Mouse (Mus musculus) kidney, embryonic 15.5 days (tissue): Measurements from ENCODE around the gene Dtx4. TPM values are rescaled to one million over a fixed set of nuclear protein-coding genes. Genes with fewer than 3 reads are reported as not detected.

Source experiments
- ATAC-seq: fragments of 200-750 bp; cut with Nextera tagmentation; replicated peaks from 2 replicates; pipeline ENCODE4 v1.8.0; 2017; ENCODE audit warnings: moderate TSS enrichment; ENCODE audit not compliant: low FRiP score
- H3K27ac ChIP-seq: fragments of 300-500 bp; sonication (generic); 2 replicates; pipeline ENCODE4 v1.5.1; 2015; ENCODE audit warnings: mild to moderate bottlenecking, inconsistent platforms
- H3K27me3 ChIP-seq: fragments of 300-500 bp; sonication (generic); 2 replicates; pipeline ENCODE4 v1.6.1; 2015; ENCODE audit warnings: inconsistent platforms
- H3K36me3 ChIP-seq: fragments of 300-500 bp; sonication (generic); 2 replicates; pipeline ENCODE4 v1.6.1; 2015; ENCODE audit warnings: inconsistent platforms
- H3K4me1 ChIP-seq: fragments of 300-500 bp; sonication (generic); 2 replicates; pipeline ENCODE4 v1.6.1; 2015; ENCODE audit warnings: inconsistent platforms
- H3K4me2 ChIP-seq: fragments of 300-500 bp; sonication (generic); 2 replicates; pipeline ENCODE4 v1.6.1; 2015; ENCODE audit warnings: moderate library complexity, mild to moderate bottlenecking, inconsistent platforms
- H3K4me3 ChIP-seq: fragments of 300-500 bp; sonication (generic); replicated peaks from 2 replicates; pipeline ENCODE4 v1.5.1; 2015; ENCODE audit warnings: mild to moderate bottlenecking, inconsistent platforms
- H3K9ac ChIP-seq: fragments of 300-500 bp; sonication (generic); 2 replicates; pipeline ENCODE4 v1.6.1; 2015; ENCODE audit warnings: mild to moderate bottlenecking, inconsistent platforms
- H3K9me3 ChIP-seq: fragments of 300-500 bp; sonication (generic); replicated peaks from 2 replicates; pipeline ENCODE4 v1.6.1; 2016; ENCODE audit warnings: inconsistent platforms
- WGBS: fragments of 180-500 bp; shearing (Covaris S2); methylation state at CpG from one replicate; pipeline ENCODE4 v1.1.7; 2015; ENCODE audit warnings: mixed read lengths; 5-methylcytosine and 5-hydroxymethylcytosine counted together
- polyA plus RNA-seq: library from polyadenylated mRNA; unstranded; fragments of >200 nt; fragmentation: Nextera tagmentation; extraction: Ambion mirVana; gene quantifications from 2 replicates; pipeline ENCODE4 v1.2.1, GENCODE M21; 2015

The Dtx4 gene
- polyA plus RNA-seq, 1 experiment from 2014 or later, result 6.7 TPM

GRCm38 (mm10) chr19:12514621-12515020 is 13.4 kb upstream of the Dtx4 start:
- H3K36me3 ChIP-seq, result no peaks in the 10 kb centered on the region
- no peak overlapping the region for H3K4me3 ChIP-seq
- no peak for ATAC-seq
- no peak overlapping the region for H3K9ac ChIP-seq
- H3K4me1 ChIP-seq, result no peaks in the 10 kb centered on the region
- 0 out of 2 replicates have a peak, but pooled peaks cover 4% of the 10 kb centered on the region for H3K27me3 ChIP-seq
- no peak overlapping the region for H3K4me2 ChIP-seq
- no peaks in the 10 kb centered on the region for H3K9me3 ChIP-seq
- H3K27ac ChIP-seq, result no peak overlapping the region

DNA sequence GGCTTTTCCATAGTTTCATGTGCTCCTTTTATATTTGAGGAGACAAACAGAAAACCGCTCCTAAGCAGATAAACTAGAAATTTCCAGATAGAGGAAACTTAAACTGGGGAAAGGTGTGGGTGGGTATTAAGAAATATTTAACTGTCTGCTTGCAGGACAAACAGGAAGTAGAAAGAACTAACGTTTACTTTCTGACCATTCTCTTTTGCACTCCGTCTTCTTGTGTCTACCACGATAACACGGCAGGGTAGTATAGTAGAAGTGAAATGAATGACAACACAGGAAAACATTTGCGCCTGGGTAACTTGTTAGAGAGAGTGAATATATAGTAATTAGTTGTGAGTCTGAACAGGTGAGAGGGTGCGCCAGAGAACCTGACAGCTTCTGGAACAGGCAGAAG is 1.5 kb upstream of the Dtx4 start:
- Histone ChIP-seq H3K27me3 (0 out of 2 replicates have a peak, but pooled peaks cover 6% of the 10 kb centered on the region), H3K4me2 (no peak overlapping the region), H3K27ac (no peak overlapping the region), H3K9me3 (no peaks in the 10 kb centered on the region), H3K4me3 (no peak overlapping the region), H3K36me3 (no peaks in the 10 kb centered on the region), H3K9ac (no peak overlapping the region), H3K4me1 (peaks cover 13% of the 10 kb centered on the region)
- 87% methylated on average over 7 of the region's 7 CpGs for WGBS
- no peak for ATAC-seq

- under 1% methylated on average over 37 of the region's 38 CpGs for WGBS
- peak overlapping the region; percentile 70 for H3K9ac ChIP-seq
- no peaks in the 10 kb centered on the region for H3K9me3 ChIP-seq
- H3K4me1 ChIP-seq, result peaks cover 13% of the 10 kb centered on the region
- ATAC-seq, result peak; percentile 76
- 0 out of 2 replicates have a peak, but pooled peaks cover 6% of the 10 kb centered on the region for H3K27me3 ChIP-seq
- peak overlapping the region; percentile 72 for H3K4me3 ChIP-seq
- H3K27ac ChIP-seq, result peak overlapping the region; percentile 86
- peak overlapping the region; percentile 89 for H3K4me2 ChIP-seq
- no peaks in the 10 kb centered on the region for H3K36me3 ChIP-seq
These were observed 358 bp downstream of the Dtx4 start for GRCm38 (mm10) chr19:12500881-12501311.

- Histone ChIP-seq H3K4me2 (peak overlapping the region; percentile 89), H3K27me3 (0 out of 2 replicates have a peak, but pooled peaks cover 6% of the 10 kb centered on the region), H3K36me3 (no peaks in the 10 kb centered on the region), H3K4me3 (peak overlapping the region; percentile 72), H3K9me3 (no peaks in the 10 kb centered on the region), H3K4me1 (peaks cover 13% of the 10 kb centered on the region), H3K9ac (peak overlapping the region; percentile 17; the same call in 1 of the 2 replicates), H3K27ac (no peak overlapping the region)
- 6% methylated on average over 3 of the region's 3 CpGs for WGBS
- 0 out of 2 replicates have a peak, but pooled peaks have one; percentile 15 for ATAC-seq
These were observed 1.1 kb downstream of the Dtx4 start for GRCm38 (mm10) chr19:12500124-12500523.

GRCm38 (mm10) chr19:12499485-12499884 is 1.8 kb downstream of the Dtx4 start:
- Histone ChIP-seq H3K9me3 (no peaks in the 10 kb centered on the region), H3K4me1 (peaks cover 13% of the 10 kb centered on the region), H3K27me3 (0 out of 2 replicates have a peak, but pooled peaks cover 6% of the 10 kb centered on the region), H3K4me3 (peak overlapping the region; percentile 72), H3K27ac (no peak overlapping the region), H3K4me2 (peak overlapping the region; percentile 89), H3K9ac (no peak overlapping the region), H3K36me3 (no peaks in the 10 kb centered on the region)
- 18% methylated on average over 2 of the region's 2 CpGs for WGBS
- no peak for ATAC-seq

DNA sequence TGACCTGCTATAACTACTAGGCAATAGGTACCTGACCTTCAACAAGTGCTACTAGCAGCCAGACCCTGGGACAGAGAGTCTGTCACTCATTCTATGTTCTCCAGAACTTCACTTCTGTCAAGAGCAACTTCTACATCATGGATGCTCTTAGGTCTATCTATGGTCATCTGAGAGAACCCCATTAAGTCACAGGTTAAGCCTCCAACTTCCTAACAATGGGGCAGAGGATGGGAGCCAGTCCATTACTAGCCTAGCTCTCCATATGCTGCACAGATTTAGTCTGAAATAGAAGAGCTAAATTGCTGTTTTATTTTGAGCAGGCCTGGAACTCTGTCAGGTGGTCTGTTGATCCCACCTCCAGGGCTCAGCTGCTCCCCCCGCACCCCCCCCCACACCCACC is 2.3 kb downstream of the Dtx4 start:
- Histone ChIP-seq H3K4me1 (peaks cover 15% of the 10 kb centered on the region), H3K27me3 (0 out of 2 replicates have a peak, but pooled peaks cover 6% of the 10 kb centered on the region), H3K4me3 (no peak overlapping the region), H3K36me3 (no peaks in the 10 kb centered on the region), H3K27ac (no peak overlapping the region), H3K9me3 (no peaks in the 10 kb centered on the region), H3K4me2 (0 out of 2 replicates have a peak overlapping the region, but pooled peaks have one; percentile 89), H3K9ac (no peak overlapping the region)
- no peak for ATAC-seq
- WGBS, result 86% methylated on average over 1 of the region's 1 CpGs

- no peak overlapping the region for H3K27ac ChIP-seq
- no peaks in the 10 kb centered on the region for H3K36me3 ChIP-seq
- H3K27me3 ChIP-seq, result 0 out of 2 replicates have a peak, but pooled peaks cover 6% of the 10 kb centered on the region
- ATAC-seq, result no peak
- no peaks in the 10 kb centered on the region for H3K9me3 ChIP-seq
- WGBS, result 67% methylated on average over 4 of the region's 4 CpGs
- no peak overlapping the region for H3K9ac ChIP-seq
- no peak overlapping the region for H3K4me3 ChIP-seq
- H3K4me1 ChIP-seq, result peaks cover 20% of the 10 kb centered on the region
- no peak overlapping the region for H3K4me2 ChIP-seq
These were observed 2.9 kb downstream of the Dtx4 start for GRCm38 (mm10) chr19:12498321-12498720.

DNA sequence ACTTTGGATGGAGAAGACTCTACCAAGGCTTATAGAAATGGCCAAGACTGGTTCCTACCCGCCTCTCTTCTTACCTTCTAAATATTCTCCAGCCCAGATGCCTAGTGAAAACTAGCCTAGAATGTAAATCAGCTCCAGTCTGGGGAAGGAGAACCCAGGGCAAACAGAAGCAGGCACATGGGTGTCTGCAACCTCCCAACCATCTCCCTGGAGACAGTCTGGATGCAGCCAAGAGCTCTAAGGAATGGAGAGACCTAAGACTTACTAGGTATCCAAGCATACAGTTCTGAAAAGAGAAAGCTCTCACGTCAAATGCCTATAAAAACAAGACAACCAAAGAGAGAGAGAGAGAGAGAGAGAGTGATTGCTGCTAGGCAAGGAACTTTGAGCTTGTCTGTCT is 3.3 kb downstream of the Dtx4 start:
- Histone ChIP-seq H3K36me3 (no peaks in the 10 kb centered on the region), H3K4me2 (no peak overlapping the region), H3K4me1 (peaks cover 20% of the 10 kb centered on the region), H3K4me3 (no peak overlapping the region), H3K27me3 (0 out of 2 replicates have a peak, but pooled peaks cover 6% of the 10 kb centered on the region), H3K9ac (no peak overlapping the region), H3K9me3 (no peaks in the 10 kb centered on the region), H3K27ac (no peak overlapping the region)
- ATAC-seq, result no peak
- 83% methylated on average over 2 of the region's 2 CpGs for WGBS

DNA sequence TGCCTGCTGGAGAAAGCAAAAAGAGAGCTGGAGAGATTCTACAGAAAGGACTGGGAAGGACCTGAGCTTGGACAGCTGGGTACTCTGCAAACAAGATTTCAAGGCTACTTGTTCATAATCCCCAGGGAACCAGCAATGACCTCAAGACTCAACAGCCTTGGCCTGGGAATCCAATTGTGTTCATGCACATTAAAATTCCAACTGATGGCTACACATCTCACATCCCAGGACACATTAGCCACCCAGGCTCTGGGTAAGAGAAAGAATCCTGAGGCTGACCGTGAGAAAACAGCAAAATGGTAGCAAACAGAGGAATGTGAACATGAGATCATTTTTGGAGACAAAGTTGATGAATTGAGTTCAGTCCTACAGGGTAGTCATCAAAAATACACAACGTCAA is 5.0 kb downstream of the Dtx4 start:
- Histone ChIP-seq H3K36me3 (peaks cover 12% of the 10 kb centered on the region), H3K4me1 (peaks cover 20% of the 10 kb centered on the region), H3K4me3 (no peak overlapping the region), H3K9ac (no peak overlapping the region), H3K9me3 (no peaks in the 10 kb centered on the region), H3K4me2 (no peak overlapping the region), H3K27me3 (0 out of 2 replicates have a peak, but pooled peaks cover 6% of the 10 kb centered on the region), H3K27ac (no peak overlapping the region)
- ATAC-seq, result no peak
- 93% methylated on average over 2 of the region's 2 CpGs for WGBS

- ATAC-seq, result no peak
- H3K4me3 ChIP-seq, result no peak overlapping the region
- peaks cover 18% of the 10 kb centered on the region for H3K36me3 ChIP-seq
- 58% methylated on average over 3 of the region's 3 CpGs for WGBS
- no peak overlapping the region for H3K9ac ChIP-seq
- H3K4me2 ChIP-seq, result no peak overlapping the region
- H3K9me3 ChIP-seq, result no peaks in the 10 kb centered on the region
- no peaks in the 10 kb centered on the region for H3K27me3 ChIP-seq
- peaks cover 10% of the 10 kb centered on the region for H3K4me1 ChIP-seq
- no peak overlapping the region for H3K27ac ChIP-seq
These were observed 6.2 kb downstream of the Dtx4 start for GRCm38 (mm10) chr19:12494972-12495535.

- Histone ChIP-seq H3K9me3 (no peaks in the 10 kb centered on the region), H3K9ac (no peak overlapping the region), H3K27ac (no peak overlapping the region), H3K27me3 (no peaks in the 10 kb centered on the region), H3K4me1 (peaks cover 12% of the 10 kb centered on the region), H3K4me2 (no peak overlapping the region), H3K4me3 (no peak overlapping the region), H3K36me3 (peaks cover 18% of the 10 kb centered on the region)
- ATAC-seq, result no peak
- whole genome bisulfite sequencing, result 68% methylated on average over 4 of the region's 4 CpGs
These were observed 7.1 kb downstream of the Dtx4 start for GRCm38 (mm10) chr19:12494187-12494458.

DNA sequence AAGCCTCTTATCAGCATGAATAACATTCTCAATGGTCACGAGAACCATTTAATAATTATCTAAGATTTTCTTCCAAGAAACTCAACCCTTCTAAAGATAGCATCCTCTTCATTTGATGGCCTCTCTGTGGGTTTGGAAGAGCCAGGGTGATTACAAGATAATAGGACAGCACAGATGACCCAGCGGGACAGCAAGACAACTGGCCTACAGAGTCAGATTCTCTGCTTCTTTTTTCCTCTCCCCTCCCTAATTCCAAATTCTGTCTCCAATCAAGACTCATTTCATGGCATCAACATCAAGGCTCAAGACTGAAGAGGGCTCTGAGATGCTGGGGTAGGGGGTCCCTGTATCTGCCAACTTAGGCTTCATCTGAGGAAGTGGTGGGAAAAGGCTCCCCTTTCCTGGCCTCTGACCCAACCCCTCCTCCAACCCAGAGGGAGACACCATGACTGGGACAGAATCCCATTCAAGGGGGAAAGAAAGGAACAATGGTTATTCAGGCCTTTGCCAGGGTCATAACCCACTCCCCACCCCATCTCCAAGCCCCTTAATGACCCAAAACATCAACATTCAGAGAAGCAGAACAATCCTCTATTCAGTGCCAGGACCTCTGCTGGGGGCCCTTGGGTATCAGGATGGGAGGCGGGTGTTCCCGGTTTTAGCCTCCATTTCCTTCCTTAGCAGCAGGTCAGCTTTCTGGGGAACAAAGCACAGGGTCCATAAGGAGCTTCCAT is 7.6 kb downstream of the Dtx4 start:
- H3K4me3 ChIP-seq, result no peak overlapping the region
- H3K9me3 ChIP-seq, result no peaks in the 10 kb centered on the region
- 65% methylated on average over 4 of the region's 4 CpGs for WGBS
- H3K4me2 ChIP-seq, result no peak overlapping the region
- peaks cover 18% of the 10 kb centered on the region for H3K36me3 ChIP-seq
- ATAC-seq, result no peak
- H3K4me1 ChIP-seq, result peaks cover 17% of the 10 kb centered on the region
- H3K27me3 ChIP-seq, result no peaks in the 10 kb centered on the region
- H3K27ac ChIP-seq, result no peak overlapping the region
- H3K9ac ChIP-seq, result no peak overlapping the region
